Mouse (Mus musculus) brain, embryonic 18.5 days (tissue): ENCODE data around the gene Psma7.

Experiments used
- DNase-seq: peaks from one replicate; pipeline ENCODE4 v3.0.0-alpha.2; 2012; ENCODE audit warnings: low read depth, low spot score

Psma7 gene

DNA sequence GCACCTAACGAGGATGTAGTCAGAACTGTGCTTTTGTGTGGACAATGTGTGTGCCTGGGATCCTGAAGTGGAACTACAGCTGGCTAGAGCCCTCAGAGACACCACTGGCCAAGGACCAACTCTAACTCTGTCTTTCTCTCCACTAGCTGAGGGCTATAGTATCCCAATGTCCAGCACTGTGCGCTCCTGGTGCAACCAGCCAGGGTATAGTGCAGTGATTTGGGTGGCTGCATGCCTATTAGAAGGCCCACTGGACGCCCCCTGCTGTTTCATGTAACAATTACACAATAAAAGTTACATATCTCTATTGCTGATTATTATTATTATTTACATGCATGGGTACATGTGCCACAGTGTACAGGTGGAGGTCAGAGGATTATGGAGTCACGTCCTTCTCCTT, 3.0 kb upstream of the Psma7 start:
- DNase-seq, result no peak

DNA sequence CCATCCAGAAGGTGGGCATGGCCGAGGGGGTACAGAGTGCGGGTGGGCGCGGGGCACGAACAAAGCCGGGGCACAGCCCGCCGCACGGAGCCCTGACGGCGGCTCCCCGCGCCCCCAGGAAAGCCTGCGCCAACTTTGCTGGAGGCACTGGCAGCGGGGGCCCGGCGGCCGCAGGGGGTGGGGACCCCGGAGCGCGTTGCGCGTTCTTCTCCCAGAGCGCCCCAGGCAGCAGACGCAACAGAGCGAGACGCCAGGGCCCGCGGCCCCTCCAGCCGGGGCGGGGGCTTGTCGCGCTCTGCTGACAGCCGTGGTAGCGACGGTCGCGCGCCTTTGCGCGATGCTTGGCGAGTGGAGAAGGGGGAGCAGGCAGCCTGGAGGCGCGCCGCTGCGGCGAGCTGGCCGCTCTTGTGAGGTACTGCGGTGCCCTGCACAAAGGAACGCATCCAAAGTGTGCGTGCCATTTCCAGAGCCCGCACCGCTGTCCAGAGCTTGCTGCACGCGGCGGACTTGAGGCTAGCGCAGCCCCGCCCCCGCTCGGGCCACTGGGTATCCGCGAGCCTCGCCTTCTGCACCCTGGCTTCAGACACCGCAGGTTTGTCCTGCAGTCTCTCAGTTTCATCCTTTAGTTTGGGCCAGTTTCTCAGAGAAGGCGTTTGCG, 754 bp upstream of the Psma7 start:
- DNase-seq, result no peak

DNA sequence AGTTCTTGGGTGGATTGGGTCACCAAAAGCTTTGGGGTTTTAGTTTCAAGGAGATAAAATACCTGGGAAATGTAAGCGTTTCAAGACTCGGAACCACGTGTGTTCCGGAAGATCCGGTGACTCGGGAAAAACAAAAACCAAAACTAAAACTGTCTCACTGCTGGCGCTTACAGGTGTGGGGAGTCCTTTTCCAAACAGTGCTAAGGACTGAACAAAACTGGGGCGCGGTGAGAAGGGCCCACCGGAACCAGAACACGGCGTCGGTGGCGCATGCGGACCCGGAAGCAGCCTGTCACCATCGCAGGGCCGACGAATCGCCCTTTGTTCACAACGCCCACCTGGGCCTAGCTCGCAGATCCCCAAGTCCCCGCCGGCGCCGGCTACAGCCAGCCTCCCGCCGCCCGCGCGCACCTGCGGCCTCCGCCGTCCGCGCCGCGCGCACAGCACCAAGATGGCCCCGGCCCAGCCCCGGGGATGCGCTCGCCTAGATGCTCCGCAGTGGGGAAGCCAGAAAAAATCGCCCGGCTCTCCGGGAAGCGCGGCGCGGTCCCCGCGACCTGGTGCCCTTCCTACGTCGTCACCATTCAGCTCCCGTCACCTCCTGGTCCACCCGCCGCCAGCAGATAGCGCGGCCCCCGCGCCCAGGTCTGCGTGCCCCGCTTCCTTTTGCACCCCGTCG, 517 bp downstream of the Psma7 start:
- no peak for DNase-seq

DNA sequence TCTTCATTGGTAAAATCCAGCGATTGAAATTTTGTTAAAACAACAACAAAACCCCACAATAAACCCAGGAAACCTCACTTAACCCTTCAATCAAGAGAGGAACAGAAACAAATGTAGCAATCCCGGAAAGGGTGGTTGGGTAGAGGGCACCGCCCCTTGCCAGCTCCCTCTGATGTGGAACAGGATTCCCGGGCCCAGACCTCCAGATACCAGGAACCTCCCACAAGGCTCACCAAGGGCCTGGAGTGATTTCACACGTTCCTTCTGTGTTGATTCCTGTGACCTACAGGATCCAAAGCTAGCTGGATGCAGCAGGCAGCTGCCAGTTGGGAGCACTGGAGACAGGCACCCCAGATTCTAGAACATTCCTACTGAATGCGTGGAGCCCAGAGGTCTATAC, 1.8 kb downstream of the Psma7 start:
- DNase-seq, result no peak

DNA sequence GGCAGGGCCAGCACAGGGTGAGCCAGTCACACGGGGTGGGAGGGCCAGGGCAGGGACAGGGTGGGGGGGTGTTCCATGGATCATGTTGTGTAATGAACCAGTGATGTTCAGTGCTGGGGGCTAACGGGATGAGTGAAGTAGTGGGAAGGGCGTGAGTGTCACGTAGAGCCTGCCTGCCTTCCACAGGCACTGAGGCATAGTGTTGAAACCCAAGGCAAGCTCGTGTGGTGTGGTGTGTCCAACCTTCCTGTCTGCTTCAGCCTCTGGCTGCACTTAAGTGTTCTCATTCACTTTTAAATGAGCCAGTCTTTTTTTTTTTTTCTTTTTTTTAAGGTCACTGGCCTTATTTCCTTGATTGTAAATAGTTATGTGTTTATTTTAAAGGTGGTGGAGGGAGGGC, 7.5 kb downstream of the Psma7 start:
- no peak for DNase-seq

DNA sequence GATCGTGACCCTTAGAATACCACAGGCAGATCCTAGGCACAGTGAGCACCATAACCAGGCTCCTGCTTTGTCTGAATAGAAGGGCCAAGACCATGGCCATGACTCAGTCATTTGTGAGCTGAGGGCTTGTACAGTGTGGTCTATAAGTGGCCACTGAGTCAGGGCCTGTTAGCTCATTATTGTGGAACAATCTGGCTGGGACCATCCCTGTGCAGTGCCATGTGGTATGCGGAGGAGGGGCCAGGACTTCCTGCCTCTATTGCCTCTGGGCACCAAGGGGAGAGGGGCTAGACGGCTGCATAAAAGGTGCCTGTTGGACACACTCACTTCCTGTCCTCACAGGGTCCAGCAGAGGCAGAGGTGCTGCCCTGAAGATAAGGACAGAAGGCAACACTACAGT, 8.3 kb downstream of the Psma7 start:
- no peak for DNase-seq

DNA sequence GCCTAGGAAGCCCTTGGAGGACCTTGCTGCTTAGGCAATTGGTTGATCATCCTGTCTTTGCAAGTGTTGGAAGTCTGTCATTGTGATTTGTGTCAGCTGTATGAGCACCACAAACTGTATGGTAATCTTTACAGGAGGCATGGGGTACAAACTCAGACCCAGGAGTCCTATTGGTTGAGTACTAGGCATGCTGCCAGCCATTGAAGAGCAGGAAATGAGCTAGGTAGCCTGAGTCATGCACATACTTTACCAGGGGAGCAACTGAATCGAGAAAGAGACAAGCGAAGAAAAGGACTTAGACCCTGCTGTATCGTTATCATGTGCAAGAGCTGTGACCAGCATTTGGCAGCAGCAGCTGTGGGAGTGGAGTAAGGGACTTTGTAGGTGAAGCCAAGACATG, 9.3 kb downstream of the Psma7 start:
- DNase-seq, result no peak

DNA sequence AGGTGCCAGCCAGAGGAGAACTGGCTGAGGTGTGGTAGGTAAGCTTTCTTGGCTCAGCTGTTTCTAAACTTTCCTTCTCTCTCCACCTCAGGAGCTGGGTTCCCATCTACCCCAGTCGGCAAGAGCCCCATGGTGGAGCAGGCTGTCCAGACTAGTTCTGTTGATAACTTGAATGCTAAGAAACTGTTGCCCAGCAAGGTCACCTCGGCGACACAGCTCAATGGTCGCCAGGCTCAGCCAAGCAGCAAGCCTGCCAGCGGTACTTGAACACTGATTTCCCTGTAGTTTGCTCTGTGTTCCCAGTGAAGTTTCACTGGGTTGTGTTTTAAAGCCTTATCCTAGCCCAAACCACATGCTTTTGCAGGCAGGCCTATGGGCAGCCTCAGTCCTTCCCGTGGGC, 11.0 kb downstream of the Psma7 start:
- DNase-seq, result no peak

DNA sequence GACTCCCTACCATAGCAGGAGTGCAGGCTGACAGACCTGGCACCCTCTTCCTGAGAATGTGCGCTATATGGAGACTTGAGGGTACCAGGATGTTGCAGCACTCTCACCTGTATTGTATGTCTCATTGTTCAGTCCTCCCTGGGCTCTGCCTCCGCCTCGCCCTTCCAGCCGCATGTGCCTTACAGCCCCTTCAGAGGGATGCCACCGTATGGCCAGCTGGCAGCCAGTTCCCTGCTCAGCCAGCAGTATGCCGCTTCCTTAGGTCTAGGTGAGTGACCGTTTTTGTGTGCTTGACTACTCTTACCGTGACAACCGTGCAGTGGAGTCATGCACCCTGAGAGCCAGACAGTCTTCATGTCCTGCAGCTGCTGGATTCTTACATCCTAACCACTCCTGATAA, 14.5 kb downstream of the Psma7 start:
- DNase-seq, result no peak

DNA sequence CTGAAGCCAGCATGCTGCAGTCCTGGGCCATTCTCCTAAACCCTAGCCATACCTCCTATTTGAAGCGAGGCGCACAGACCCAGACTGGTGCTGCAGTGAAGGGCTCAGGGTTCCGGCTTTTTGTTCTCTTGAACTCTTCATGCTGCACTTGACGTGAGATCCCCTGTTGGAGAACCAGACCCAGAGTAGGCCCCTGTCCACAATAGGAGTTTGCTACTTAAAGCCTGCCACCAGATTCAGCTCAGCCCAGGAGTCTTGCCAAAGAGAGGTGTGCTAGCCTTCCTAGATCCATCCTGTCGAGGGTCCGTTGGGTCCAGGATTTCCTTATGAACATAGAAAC, 16.4 kb downstream of the Psma7 start:
- DNase-seq, result no peak

DNA sequence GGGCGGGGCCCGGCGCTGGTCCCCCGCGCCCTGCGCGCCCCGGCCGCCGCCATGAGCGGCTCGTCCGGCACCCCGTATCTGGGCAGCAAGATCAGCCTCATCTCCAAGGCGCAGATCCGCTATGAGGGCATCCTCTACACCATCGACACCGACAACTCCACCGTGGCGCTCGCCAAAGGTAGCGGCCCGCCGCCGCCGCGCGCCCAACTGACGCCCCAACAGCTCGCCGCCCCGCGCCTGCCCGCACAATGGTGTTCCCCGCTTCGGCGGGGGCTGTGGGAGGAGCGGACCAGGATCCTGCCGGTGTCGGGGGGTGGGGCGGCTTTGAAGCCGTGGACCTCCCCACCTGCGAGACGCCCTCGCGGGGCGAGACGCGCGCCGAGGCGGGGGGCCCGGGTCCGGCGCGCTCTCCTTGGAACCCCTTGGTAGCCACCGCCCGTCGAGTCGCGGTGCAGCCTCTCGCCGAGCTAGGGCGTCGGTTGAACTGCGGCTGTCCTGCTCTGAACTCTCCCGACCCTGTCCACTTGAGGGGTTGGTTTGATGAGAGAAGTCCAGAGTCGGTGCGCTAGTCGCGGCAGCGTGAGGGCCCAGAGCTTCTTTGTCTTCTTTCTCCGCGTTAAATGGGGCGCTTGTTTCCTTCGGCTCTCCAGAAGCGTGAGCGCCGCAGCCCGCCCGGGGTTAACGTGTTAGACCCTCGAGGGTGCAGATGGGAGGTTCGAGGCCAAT, 16.9 kb downstream of the Psma7 start:
- DNase-seq, result no peak

DNA sequence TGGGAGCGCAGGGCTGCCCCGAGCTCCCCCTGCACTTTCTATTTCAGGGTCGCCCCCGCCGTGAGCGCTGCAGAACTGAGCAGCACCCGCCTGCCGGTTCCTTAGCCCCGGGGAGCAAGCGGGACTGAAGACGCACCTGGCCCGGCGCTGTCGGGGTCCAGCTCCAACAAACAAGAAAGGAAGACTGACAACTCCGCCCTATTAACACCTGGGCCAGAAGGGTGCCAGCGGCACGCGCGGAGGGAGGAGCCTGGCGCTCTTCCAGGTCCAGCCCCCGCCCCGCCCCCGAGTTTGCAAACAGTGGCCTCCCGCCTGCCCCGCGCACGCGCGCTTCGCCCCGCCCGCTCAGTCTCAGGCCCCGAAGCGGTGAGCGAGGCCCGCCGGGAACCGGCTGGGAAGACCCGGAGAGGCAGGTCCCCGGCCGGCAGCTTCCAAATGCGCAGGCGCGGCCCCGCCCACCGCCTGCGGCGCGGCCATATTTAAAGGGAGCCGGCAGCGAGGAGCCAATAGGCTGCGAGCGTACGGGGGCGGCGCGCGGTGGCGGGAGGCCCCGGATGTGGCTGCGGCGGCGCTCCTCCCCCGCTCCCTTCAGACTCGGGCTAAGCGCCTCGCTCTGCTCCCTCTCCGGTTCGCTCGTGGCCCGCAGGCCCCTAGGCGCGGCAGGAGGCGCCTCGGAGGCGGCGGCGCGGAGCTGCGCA, 17.7 kb downstream of the Psma7 start, which contains the start of gene Lsm14b:
Gene Lsm14b (plus strand): TSS at position 587 of the 698 bp plus-strand sequence.
- DNase-seq, result peak; percentile 92

DNA sequence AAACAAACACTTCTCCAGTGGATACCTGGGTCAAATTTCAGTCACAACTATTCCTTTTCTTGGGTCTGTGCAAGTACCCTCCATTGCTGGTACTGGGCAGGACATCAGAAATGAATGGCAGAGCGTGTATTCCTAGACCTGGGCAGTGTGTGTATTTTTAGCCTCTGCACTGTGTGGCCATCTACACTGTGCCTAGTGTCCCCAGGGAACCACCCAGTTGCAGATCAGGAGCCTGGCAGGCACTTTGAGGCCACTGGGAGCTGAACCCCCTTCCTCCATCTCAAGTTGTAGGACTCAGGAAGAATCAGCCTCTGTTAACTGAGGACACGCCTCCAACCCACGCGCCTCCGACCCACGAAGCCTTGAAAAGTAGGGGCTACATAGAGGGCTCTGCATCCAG, 19.5 kb downstream of the Psma7 start:
- no peak for DNase-seq

DNA sequence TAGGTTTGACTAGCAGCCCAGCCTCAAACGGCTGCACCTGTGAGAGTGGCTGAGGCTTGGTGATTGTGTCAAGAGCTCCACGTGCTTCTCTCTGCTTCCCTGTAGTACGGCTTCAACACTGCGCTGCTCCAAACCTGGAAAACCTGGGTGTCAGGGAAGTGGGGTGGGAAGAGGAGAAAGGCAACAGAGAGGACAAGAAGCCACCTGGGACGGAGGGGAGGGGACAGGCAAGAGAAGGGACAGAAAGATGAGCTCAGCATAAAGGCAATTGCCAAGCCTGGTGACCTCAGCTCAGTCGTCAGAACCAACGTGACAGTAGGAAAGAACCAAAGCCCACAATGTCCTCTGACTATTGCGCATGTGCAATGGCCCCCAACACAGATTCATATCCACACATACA, 21.3 kb downstream of the Psma7 start:
- DNase-seq, result no peak

DNA sequence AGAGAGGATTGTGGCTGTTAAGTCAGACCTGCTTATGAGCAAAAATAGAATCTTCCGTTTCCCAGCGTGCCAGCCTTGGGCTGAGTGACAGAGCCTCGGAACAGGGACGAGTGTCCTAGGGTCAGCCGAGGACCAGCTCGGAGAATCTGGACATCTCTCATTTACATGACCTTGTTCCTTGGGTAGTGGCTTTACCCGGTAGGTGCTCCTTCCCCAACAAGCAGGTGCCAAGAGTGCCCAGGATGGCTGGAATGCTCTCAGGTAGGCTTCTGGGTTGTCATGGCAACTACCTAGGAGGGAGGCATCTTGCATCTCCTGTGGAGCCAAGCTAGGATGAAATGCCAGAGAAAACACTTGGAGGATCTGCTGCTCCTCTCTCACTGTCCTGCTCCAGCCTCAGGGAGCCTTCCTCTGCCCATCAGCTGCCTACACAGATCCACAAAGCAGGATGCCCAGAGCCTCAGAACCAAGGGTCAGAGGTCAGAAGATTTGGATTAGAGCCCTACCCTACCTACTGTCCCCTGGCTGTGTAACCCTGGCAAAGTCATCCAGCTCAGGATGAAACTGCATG, 22.1 kb downstream of the Psma7 start:
- no peak for DNase-seq

DNA sequence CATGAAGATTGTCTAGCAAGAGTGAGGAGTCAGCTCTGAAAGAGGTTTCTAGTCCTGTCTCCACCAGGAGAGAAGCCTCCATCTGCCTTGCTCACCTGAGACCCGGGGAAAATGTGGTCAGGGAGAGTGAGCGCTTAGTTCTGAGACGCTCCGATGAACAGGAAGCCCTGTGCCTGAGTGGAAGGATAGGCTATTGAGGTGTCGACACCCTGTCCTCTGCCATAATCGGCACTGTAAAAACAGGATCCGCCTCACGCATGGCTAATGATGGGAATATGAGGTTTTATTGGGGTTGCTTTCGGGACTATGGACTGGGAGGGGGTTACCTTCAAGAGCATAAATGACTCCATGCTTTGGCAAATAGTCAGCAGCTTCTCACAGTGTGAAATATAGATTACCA, 23.7 kb downstream of the Psma7 start:
- no peak for DNase-seq

DNA sequence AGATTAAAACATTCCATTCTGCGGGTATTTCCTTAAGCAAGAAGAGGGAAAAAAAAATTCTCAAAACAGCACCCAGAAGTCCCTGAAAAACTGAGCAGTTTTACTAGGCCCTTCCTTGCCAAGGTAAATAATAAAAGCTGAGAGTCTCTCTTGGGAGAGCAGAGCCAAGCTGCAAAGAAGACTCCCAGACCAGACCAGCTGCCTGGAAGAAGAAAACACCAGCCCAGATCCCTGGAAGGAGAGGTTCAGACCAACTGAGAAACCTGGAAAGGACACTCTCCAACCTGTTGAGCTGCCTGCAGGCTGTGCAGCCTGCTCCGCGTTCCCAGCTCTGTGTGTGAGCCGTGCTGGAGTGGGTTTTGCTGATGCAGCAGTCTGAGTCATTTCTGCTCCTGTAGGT, 24.6 kb downstream of the Psma7 start:
- no peak for DNase-seq

DNA sequence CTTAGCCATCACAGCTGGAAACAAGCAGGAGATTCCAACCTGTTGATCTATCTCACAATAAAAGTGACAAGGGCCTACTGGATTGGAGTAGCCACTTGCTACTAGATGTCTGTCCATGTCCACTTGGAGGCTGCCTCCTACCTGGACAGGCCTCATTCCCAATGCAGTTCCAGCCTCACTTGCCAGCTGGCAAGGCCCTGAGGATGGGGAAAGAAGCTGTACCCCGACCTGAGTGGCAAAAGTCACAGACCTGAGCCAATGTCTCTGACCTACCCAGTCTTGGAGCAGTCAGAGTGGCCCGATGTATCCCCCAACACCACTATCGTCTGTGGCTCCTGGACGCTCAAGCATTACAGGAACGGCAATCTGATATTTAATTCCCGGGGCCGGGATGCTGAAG, 28.5 kb downstream of the Psma7 start:
- DNase-seq, result no peak

DNA sequence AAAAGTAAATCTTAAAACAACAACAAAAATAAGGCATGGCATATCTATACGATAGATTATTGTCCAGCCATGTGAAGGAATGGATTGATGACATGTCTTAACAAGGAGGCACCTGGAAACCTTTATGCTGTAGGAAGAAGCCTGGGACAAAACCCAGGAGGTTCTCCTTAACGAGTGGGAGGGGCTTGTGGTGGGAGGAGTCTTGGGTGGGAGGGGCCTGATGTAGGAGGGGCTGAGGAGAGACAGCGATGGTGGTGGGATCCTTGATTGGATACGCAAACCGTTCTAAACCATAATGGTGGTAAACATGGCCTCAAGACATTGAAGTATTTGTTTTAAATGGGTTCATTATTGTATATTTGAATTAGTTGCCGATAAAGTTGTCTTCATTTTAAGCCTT, 30.9 kb downstream of the Psma7 start:
- no peak for DNase-seq

DNA sequence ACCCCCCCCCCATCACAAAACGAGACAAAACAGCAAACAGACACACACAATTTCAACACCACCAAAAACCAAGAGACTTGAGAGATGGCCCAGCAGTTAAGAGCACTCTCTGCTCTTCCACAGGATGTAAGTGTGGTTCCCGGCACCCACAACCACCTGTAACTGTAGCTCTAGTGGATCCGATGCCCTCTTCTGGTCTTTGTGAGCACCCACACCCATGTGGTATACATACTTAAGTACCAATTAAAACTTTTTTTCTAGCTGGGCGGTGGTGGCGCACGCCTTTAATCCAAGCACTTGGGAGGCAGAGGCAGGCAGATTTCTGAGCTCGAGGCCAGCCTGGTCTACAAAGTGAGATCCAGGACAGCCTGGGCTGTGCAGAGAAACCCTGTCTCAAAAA, 31.5 kb downstream of the Psma7 start:
- no peak for DNase-seq

DNA sequence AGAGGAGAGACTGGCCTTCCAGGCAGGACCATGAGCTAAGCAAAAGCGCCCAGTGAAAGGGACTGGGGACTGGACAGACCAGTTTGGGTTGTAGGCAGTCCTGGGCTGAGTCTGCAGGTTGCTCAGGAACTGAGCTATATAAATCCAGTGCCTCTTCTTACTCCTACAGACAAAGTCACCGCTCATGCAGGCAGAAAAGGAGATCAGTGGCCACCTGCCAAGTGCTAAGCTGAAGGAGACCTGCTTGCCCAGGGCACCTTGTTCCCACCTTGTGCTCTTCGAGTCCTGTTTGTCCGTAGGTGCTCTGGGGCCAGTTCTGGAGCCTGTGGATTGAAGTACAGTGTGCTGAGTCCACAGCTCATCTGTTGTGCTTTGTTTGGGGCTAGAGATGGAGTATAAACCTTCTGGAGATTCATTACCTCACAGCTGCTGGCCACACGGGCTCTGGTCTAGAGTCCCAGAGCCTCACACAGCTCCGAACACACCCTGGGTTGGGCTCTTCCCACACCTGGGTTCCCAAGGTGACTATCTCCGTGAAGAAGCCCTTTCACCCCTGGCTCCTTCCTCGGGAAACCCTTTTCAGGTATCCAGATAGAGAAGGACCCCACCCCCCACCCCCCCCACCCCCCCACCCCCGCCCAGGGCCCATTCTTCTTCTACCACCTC, 35.7 kb downstream of the Psma7 start:
- no peak for DNase-seq
